15 mouse cellular contexts compared by ENCODE assay signal in the genomic region with DNA sequence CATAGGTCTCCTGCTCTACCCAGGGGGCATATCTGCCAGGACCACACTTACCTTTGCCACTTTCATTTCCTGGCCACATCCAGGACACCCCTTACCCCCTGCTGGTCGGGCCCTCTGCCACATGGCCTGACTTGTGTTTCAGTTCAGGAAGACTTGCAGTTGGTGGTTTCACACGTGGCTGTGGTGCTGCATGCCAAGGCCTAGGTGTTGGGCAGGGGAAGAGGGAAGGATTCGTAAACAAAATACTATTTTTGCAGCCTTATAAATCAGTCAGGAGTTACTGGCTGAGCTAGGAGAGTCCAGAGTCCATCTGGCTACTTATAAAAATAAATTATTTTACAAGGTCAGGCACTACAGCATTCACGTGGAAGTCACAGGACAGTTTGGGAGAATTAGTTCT.
DNase-seq lines count a peak whose midpoint lies in the region; ATAC-seq and TF ChIP-seq lines count a peak whose summit lies in the region.
"Had no signal": no experiment of that assay in that cellular context is flagged by ENCODE, and none has a peak within 500 bp of the region (broad histone marks: within the 10 kb centered on the region; RNA-seq: fewer than 3 reads in every experiment).

No protein-coding gene starts in this region.

- H3K9me3 ChIP-seq in MEL (replicated peaks; ENCODE audit: insufficient read depth, low read length): no peaks in the 10 kb centered on the region
- no peaks in the 10 kb centered on the region for H3K9me3 ChIP-seq in intestine, embryonic 15.5 days
- H3K9me3 ChIP-seq in liver, embryonic 13.5 days (replicated peaks): no peaks in the 10 kb centered on the region
- H3K9me3 ChIP-seq in hindbrain, embryonic 11.5 days (ENCODE audit: control insufficient read depth, low read length): no peaks in the 10 kb centered on the region

- H3K27me3 ChIP-seq in MEL (ENCODE audit: control insufficient read depth in 1 of 2, insufficient read depth in 2 of 2, low read length in 2 of 2): no peaks in the 10 kb centered on the region
- H3K27me3 ChIP-seq in intestine, embryonic 15.5 days (replicated peaks): no peaks in the 10 kb centered on the region
- H3K27me3 ChIP-seq in liver, embryonic 13.5 days: no peaks in the 10 kb centered on the region
- no peaks in the 10 kb centered on the region for H3K27me3 ChIP-seq in hindbrain, embryonic 11.5 days (ENCODE audit: control insufficient read depth, insufficient read depth, low read length)

- H3K79me2 ChIP-seq in MEL (ENCODE audit: control insufficient read depth, insufficient read depth, low read length, poor library complexity): peaks cover 16% of the 10 kb centered on the region

- peaks cover 43 to 54% of the 10 kb centered on the region in 2 experiments for H3K4me1 ChIP-seq in MEL (ENCODE audit: control insufficient read depth in 1 of 2, insufficient read depth in 2 of 2, low read length in 2 of 2)
- peaks cover 52% of the 10 kb centered on the region for H3K4me1 ChIP-seq in intestine, embryonic 15.5 days (replicated peaks)
- peaks cover 95% of the 10 kb centered on the region for H3K4me1 ChIP-seq in liver, embryonic 13.5 days (replicated peaks)
- peaks cover 7% of the 10 kb centered on the region for H3K4me1 ChIP-seq in hindbrain, embryonic 11.5 days (replicated peaks; ENCODE audit: control insufficient read depth, insufficient read depth, low read length)

- H3K4me2 ChIP-seq in intestine, embryonic 15.5 days (replicated peaks): peak overlapping the region; percentile 7; the same call in 1 of the 2 replicates
- peak overlapping the region; percentile 66 for H3K4me2 ChIP-seq in liver, embryonic 13.5 days
- H3K4me2 ChIP-seq in hindbrain, embryonic 11.5 days (replicated peaks; ENCODE audit: low read depth, low read length): no peak overlapping the region

- TF ChIP-seq EP300 in MEL (IDR thresholded peaks at IDR 0.05; ENCODE audit: low read depth in 1 of 2, low read length in 2 of 2): no peak

- TF ChIP-seq CTCF in MEL (IDR thresholded peaks at IDR 0.05 in 2 of 3, conservative IDR thresholded peaks at IDR 0.05 in 1 of 3; ENCODE audit: control insufficient read depth in 1 of 3, insufficient read depth in 1 of 3, low read depth in 2 of 3, low read length in 3 of 3, poor library complexity in 1 of 3, severe bottlenecking in 1 of 3): no peak

- peaks cover 2 to 48% of the 10 kb centered on the region in 2 experiments for H3K36me3 ChIP-seq in MEL (ENCODE audit: control insufficient read depth in 1 of 2, insufficient read depth in 2 of 2, low read length in 2 of 2)
- 0 out of 2 replicates have a peak, but pooled peaks cover 6% of the 10 kb centered on the region for H3K36me3 ChIP-seq in intestine, embryonic 15.5 days
- peaks cover 22% of the 10 kb centered on the region for H3K36me3 ChIP-seq in liver, embryonic 13.5 days
- H3K36me3 ChIP-seq in hindbrain, embryonic 11.5 days (ENCODE audit: control insufficient read depth, insufficient read depth, low read length): peaks cover 5% of the 10 kb centered on the region; the same call in 1 of the 2 replicates

- WGBS in intestine, embryonic 15.5 days: 46% methylated on average over 4 of the region's 4 CpGs
- WGBS in liver, embryonic 13.5 days (ENCODE audit: insufficient replicate concordance): 55% methylated on average over 4 of the region's 4 CpGs
- 78% methylated on average over 4 of the region's 4 CpGs for WGBS in hindbrain, embryonic 11.5 days

- DNase-seq in kidney, adult 18-20 months: peak; percentile 80
- DNase-seq in kidney, postnatal 4 days: no peak
- peak; percentile 29 for DNase-seq in MEL (ENCODE audit: low read depth, low spot score)
- DNase-seq in liver, embryonic 13.5 days: no peak
- DNase-seq in hindbrain, embryonic 11.5 days (ENCODE audit: low spot score): no peak
- DNase-seq in layer of hippocampus, postnatal 25 days (ENCODE audit: extremely low spot score in 1 of 2, low spot score in 1 of 2): no peak
- no peak for DNase-seq in layer of hippocampus, adult 18-20 months (ENCODE audit: low spot score in 2 of 2)
- DNase-seq: gastrocnemius, postnatal 10 days; lung, postnatal 10 days; midbrain, embryonic 14.5 days; right cerebral cortex, adult 18-20 months had no signal

- peak overlapping the region; percentile 80 for H3K27ac ChIP-seq in MEL (ENCODE audit: control insufficient read depth, low read depth, low read length)
- H3K27ac ChIP-seq in intestine, embryonic 15.5 days: peak overlapping the region; percentile 59
- H3K27ac ChIP-seq in liver, embryonic 13.5 days: peak overlapping the region; percentile 87
- no peak overlapping the region for H3K27ac ChIP-seq in hindbrain, embryonic 11.5 days (ENCODE audit: low read depth, low read length)
- H3K27ac ChIP-seq: hindbrain, postnatal 0 days; left cerebral cortex, adult 2 months had no signal

- H3K4me3 ChIP-seq in MEL (ENCODE audit: control insufficient read depth in 1 of 2, insufficient read depth in 1 of 2, low read depth in 2 of 2, low read length in 2 of 2): no peak overlapping the region
- no peak overlapping the region for H3K4me3 ChIP-seq in intestine, embryonic 15.5 days (replicated peaks)
- H3K4me3 ChIP-seq in liver, embryonic 13.5 days (replicated peaks): no peak overlapping the region
- no peak overlapping the region for H3K4me3 ChIP-seq in hindbrain, embryonic 11.5 days (ENCODE audit: low read depth, low read length)
- H3K4me3 ChIP-seq: left cerebral cortex, adult 2 months had no signal

- ATAC-seq in intestine, embryonic 15.5 days: peak; percentile 65
- no peak for ATAC-seq in liver, embryonic 13.5 days (ENCODE audit: low read depth)
- ATAC-seq in hindbrain, embryonic 11.5 days (ENCODE audit: low FRiP score): no peak
- ATAC-seq: CD4-positive, CD25-positive, alpha-beta regulatory T cell, adult 4 months; hindbrain, postnatal 0 days had no signal

- no peak for TF ChIP-seq POLR2A in MEL (IDR thresholded peaks at IDR 0.05; ENCODE audit: control insufficient read depth in 1 of 2, insufficient read depth in 1 of 2, low read depth in 1 of 2, low read length in 2 of 2, poor library complexity in 1 of 2)

- no peak overlapping the region for H3K9ac ChIP-seq in MEL (ENCODE audit: control insufficient read depth, low read depth, low read length, poor library complexity, severe bottlenecking)
- no peak overlapping the region for H3K9ac ChIP-seq in intestine, embryonic 15.5 days
- 0 out of 2 replicates have a peak overlapping the region, but pooled peaks have one; percentile 18 for H3K9ac ChIP-seq in liver, embryonic 13.5 days
- no peak overlapping the region for H3K9ac ChIP-seq in hindbrain, embryonic 11.5 days (ENCODE audit: low read depth, low read length)

- TF ChIP-seq RAD21 in MEL (IDR thresholded peaks at IDR 0.05; ENCODE audit: low read depth, low read length): no peak

TF ChIP-seq in MEL, 35 proteins besides CTCF, POLR2A, EP300 and RAD21:
- TF ChIP-seq MYC (IDR thresholded peaks at IDR 0.05; ENCODE audit: low read depth, low read length) (0 out of 2 replicates have a peak, but pooled peaks have one; percentile 1), ZNF384 (IDR thresholded peaks at IDR 0.05; ENCODE audit: low read depth, low read length) (no peak), MXI1 (IDR thresholded peaks at IDR 0.05; ENCODE audit: low read depth, low read length) (peak; percentile 62; the same call in 1 of the 2 replicates)
TF ChIP-seq in MEL: peak in this region for 2.

Comparison
In these comparisons a context has a peak if more than half of its experiments do, and no peak if none do; other contexts are left out.
1. DNase-seq: peak in kidney, adult 18-20 months (single experiment) and MEL (single experiment); none in kidney, postnatal 4 days (0 of 2), liver, embryonic 13.5 days (single experiment), hindbrain, embryonic 11.5 days (single experiment), layer of hippocampus, postnatal 25 days (0 of 2) and layer of hippocampus, adult 18-20 months (0 of 2).